32 mouse cellular contexts compared by ENCODE assay signal in the genomic region with DNA sequence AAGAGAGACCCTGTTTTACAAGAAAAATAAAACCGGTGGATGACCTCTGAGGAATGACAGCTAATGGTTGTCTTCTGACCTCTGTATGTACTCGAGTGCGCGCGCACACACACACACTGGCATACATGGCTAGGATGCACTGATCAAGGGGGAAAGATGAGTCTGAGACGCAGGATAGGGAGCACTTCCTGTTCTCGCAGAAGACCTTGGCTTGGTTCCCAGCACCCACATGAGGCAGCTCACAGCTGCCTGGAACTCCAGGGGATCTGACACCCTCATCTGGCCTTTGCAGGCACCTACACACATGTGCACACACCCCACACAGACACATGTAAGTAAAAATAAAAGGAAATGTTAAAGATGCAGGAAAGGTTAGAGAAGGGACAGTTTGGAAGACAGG. TPM values are rescaled to one million over a fixed set of nuclear protein-coding genes. Genes with fewer than 3 reads are reported as not detected.
"Had no signal": no experiment of that assay in that cellular context is flagged by ENCODE, and none has a peak within 500 bp of the region (broad histone marks: within the 10 kb centered on the region; RNA-seq: fewer than 3 reads in every experiment).

No protein-coding gene starts in this region.

- H3K27ac ChIP-seq: gastrocnemius, adult 2 months; heart, embryonic 10.5 days; hindbrain, embryonic 10.5 days; hindbrain, embryonic 12.5 days; hindbrain, embryonic 14.5 days; intestine, embryonic 15.5 days; layer of hippocampus, adult 2 months; left cerebral cortex, adult 2 months; limb, embryonic 10.5 days; limb, embryonic 12.5 days; liver, embryonic 13.5 days; liver, embryonic 15.5 days had no signal

- DNase-seq: gastrocnemius, adult 2 months; gastrocnemius, postnatal 10 days; gastrocnemius, postnatal 25 days; heart, adult 18-20 months; heart, postnatal 10 days; heart, postnatal 4 days; kidney, adult 18-20 months; kidney, adult 8-10 months; kidney, postnatal 10 days; kidney, postnatal 25 days; kidney, postnatal 4 days; liver; liver, embryonic 13.5 days had no signal

- H3K9me3 ChIP-seq: heart, embryonic 10.5 days; heart, embryonic 12.5 days; hindbrain, embryonic 10.5 days; hindbrain, embryonic 12.5 days; intestine, embryonic 15.5 days; limb, embryonic 10.5 days; limb, embryonic 12.5 days; liver, embryonic 13.5 days; liver, embryonic 15.5 days had no signal

- H3K4me1 ChIP-seq: intestine, embryonic 15.5 days; limb, embryonic 12.5 days; liver, embryonic 13.5 days; liver, embryonic 15.5 days had no signal

- H3K36me3 ChIP-seq: heart, embryonic 10.5 days; heart, embryonic 12.5 days; hindbrain, embryonic 10.5 days; hindbrain, embryonic 12.5 days; intestine, embryonic 15.5 days; limb, embryonic 10.5 days; limb, embryonic 12.5 days; liver, embryonic 13.5 days; liver, embryonic 15.5 days had no signal

- H3K4me3 ChIP-seq: gastrocnemius, adult 2 months; heart, embryonic 10.5 days; heart, embryonic 12.5 days; hindbrain, embryonic 10.5 days; hindbrain, embryonic 12.5 days; intestine, embryonic 15.5 days; layer of hippocampus, adult 2 months; left cerebral cortex, adult 2 months; limb, embryonic 10.5 days; limb, embryonic 12.5 days; liver, embryonic 13.5 days; liver, embryonic 15.5 days had no signal

- H3K27me3 ChIP-seq: hindbrain, embryonic 12.5 days; intestine, embryonic 15.5 days; liver, embryonic 13.5 days; liver, embryonic 15.5 days had no signal

RNA-seq across cellular contexts. Expression of a gene that starts 21.5 kb away (rescaled TPM):
- polyA plus RNA-seq: inflammation-experienced regulatory T-cells, adult 6 months had no signal

RNA-seq across cellular contexts. Expression of a gene that starts 43.6 kb away (rescaled TPM):
- polyA plus RNA-seq: heart, embryonic 10.5 days; heart, embryonic 12.5 days; heart, embryonic 14.5 days; heart, embryonic 16.5 days; hindbrain, embryonic 10.5 days; hindbrain, embryonic 12.5 days; hindbrain, embryonic 14.5 days; inflammation-experienced regulatory T-cells, adult 6 months; intestine, embryonic 15.5 days; intestine, postnatal 0 days; kidney, embryonic 14.5 days; kidney, embryonic 16.5 days; limb, embryonic 10.5 days; limb, embryonic 12.5 days; limb, embryonic 14.5 days; liver, embryonic 11.5 days; liver, embryonic 13.5 days; liver, embryonic 15.5 days had no signal
